In the genomic region with DNA sequence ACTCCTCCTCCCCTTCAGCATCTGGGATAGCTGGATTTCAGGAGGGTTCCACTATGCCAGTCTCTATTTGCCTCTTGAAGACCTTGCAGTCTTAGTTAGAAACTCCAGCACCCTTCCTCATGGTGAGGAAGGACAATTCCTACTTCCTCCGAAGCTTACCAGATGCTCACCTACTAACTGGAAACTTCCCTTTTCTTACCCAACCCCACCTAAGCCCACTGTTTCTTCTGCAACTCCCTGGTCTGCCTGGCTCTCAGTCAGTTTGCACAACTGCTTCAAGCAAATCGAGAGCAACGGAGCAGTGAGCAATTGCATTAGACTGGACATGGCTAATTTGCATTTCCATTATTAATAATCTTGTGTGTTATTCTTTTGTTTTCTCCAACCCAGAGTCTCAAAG, we compare ENCODE assay signal across 26 mouse cellular contexts.
DNase-seq lines count a peak whose midpoint lies in the region; ATAC-seq and TF ChIP-seq lines count a peak whose summit lies in the region.
"Had no signal": no experiment of that assay in that cellular context is flagged by ENCODE, and none has a peak within 500 bp of the region (broad histone marks: within the 10 kb centered on the region; RNA-seq: fewer than 3 reads in every experiment).

No protein-coding gene starts in this region.

- no peaks in the 10 kb centered on the region for H3K27me3 ChIP-seq in lung, embryonic 16.5 days (ENCODE audit: control insufficient read depth, insufficient read depth, low read depth, low read length)
- no peaks in the 10 kb centered on the region for H3K27me3 ChIP-seq in forebrain, embryonic 10.5 days (ENCODE audit: poor library complexity, severe bottlenecking)
- H3K27me3 ChIP-seq: CH12.LX; embryonic facial prominence, embryonic 13.5 days; forebrain, embryonic 13.5 days; hindbrain, embryonic 13.5 days; Patski had no signal

- intact Hi-C loops in gastrocnemius, adult 2 months (cut with DNase I), result no loop called here

- no peaks in the 10 kb centered on the region for H3K36me3 ChIP-seq in lung, embryonic 16.5 days (ENCODE audit: control insufficient read depth, insufficient read depth, low read length)
- no peaks in the 10 kb centered on the region for H3K36me3 ChIP-seq in forebrain, embryonic 10.5 days (replicated peaks)
- H3K36me3 ChIP-seq: embryonic facial prominence, embryonic 10.5 days; embryonic facial prominence, embryonic 13.5 days; G1E; hindbrain, embryonic 10.5 days; hindbrain, embryonic 13.5 days had no signal

- peak overlapping the region; percentile 24; the same call in 1 of the 2 replicates for H3K27ac ChIP-seq in gastrocnemius, adult 2 months
- peak overlapping the region; percentile 66 for H3K27ac ChIP-seq in lung, embryonic 16.5 days (ENCODE audit: low read length)
- no peak overlapping the region for H3K27ac ChIP-seq in forebrain, embryonic 10.5 days
- H3K27ac ChIP-seq: embryonic facial prominence, embryonic 10.5 days; embryonic facial prominence, embryonic 13.5 days; forebrain, embryonic 13.5 days; hindbrain, embryonic 10.5 days; hindbrain, embryonic 13.5 days had no signal

- H3K9ac ChIP-seq in lung, embryonic 16.5 days (ENCODE audit: low read length), result no peak overlapping the region
- H3K9ac ChIP-seq: embryonic facial prominence, embryonic 13.5 days; forebrain, embryonic 13.5 days; hindbrain, embryonic 13.5 days had no signal

- H3K4me1 ChIP-seq in lung, embryonic 16.5 days (replicated peaks; ENCODE audit: control insufficient read depth, insufficient read depth, low read length), result peaks cover 8% of the 10 kb centered on the region
- no peaks in the 10 kb centered on the region for H3K4me1 ChIP-seq in forebrain, embryonic 10.5 days
- H3K4me1 ChIP-seq: embryonic facial prominence, embryonic 10.5 days; embryonic facial prominence, embryonic 13.5 days; hindbrain, embryonic 10.5 days; hindbrain, embryonic 13.5 days had no signal

- peaks cover 12% of the 10 kb centered on the region for H3K9me3 ChIP-seq in lung, embryonic 16.5 days (ENCODE audit: control insufficient read depth, low read length)
- H3K9me3 ChIP-seq in forebrain, embryonic 10.5 days, result peaks cover 28% of the 10 kb centered on the region
- H3K9me3 ChIP-seq: G1E had no signal

- DNase-seq in gastrocnemius, adult 2 months, result no peak
- no peak for DNase-seq in gastrocnemius, postnatal 10 days
- no peak for DNase-seq in lung, postnatal 14 days
- DNase-seq in adrenal gland, postnatal 36 days, result no peak
- no peak for DNase-seq in forebrain, embryonic 10.5 days (ENCODE audit: extremely low spot score, low spot score)
- DNase-seq: adrenal gland, postnatal 14 days; B cell, adult 2 months; cerebellum, adult 11-12 months; cerebellum, adult 8-10 months; cerebellum, postnatal 10 days; cerebellum, postnatal 36 days; embryo, embryonic 11 days had no signal

- no peak overlapping the region for H3K4me2 ChIP-seq in lung, embryonic 16.5 days (ENCODE audit: low read depth, low read length)
- H3K4me2 ChIP-seq: embryonic facial prominence, embryonic 13.5 days; forebrain, embryonic 13.5 days; heart, embryonic 11.5 days; hindbrain, embryonic 13.5 days had no signal

- ATAC-seq in lung, embryonic 16.5 days (ENCODE audit: low read depth), result no peak
- ATAC-seq in monocyte, adult 5-6 weeks (replicated peaks; ENCODE audit: insufficient number of reproducible peaks, low FRiP score, low TSS enrichment, poor library complexity, severe bottlenecking), result peak; percentile 50; the same call in 1 of the 2 replicates
- ATAC-seq: forebrain, embryonic 13.5 days; forebrain, embryonic 16.5 days; hindbrain, embryonic 16.5 days; Patski had no signal

- TF ChIP-seq CTCF in gastrocnemius, adult 2 months (IDR thresholded peaks at IDR 0.05), result no peak

- WGBS in lung, embryonic 16.5 days, result 94% methylated on average over 3 of the region's 3 CpGs
- WGBS in forebrain, embryonic 10.5 days, result 92% methylated on average over 3 of the region's 3 CpGs

- H3K4me3 ChIP-seq in gastrocnemius, adult 2 months, result no peak overlapping the region
- no peak overlapping the region for H3K4me3 ChIP-seq in lung, embryonic 16.5 days (ENCODE audit: low read length)
- H3K4me3 ChIP-seq in forebrain, embryonic 10.5 days, result no peak overlapping the region
- H3K4me3 ChIP-seq: embryonic facial prominence, embryonic 10.5 days; embryonic facial prominence, embryonic 13.5 days; erythroblast, embryonic 14.5 days; forebrain, embryonic 13.5 days; hindbrain, embryonic 10.5 days; hindbrain, embryonic 13.5 days had no signal
